Mouse (Mus musculus): ENCODE measurements around the gene Tcp10c.
"Not testable (repeated sequence)": the region's sequence is repeated elsewhere in the genome, so short reads cannot be mapped to it uniquely, and the experiment has no call there.

Tcp10c gene

GRCm38 (mm10) chr17:13354521-13354920, at the start of gene Tcp10c:
Gene Tcp10c (plus strand): TSS chr17:13354572.
- not testable (repeated sequence) for DNase-seq (ENCODE audit: extremely low read depth, low read depth, low spot score)

- not testable (repeated sequence) for DNase-seq (ENCODE audit: extremely low read depth, low read depth, low spot score)
Observed at GRCm38 (mm10) chr17:13307852-13308251, 46.5 kb upstream of the Tcp10c start.

- not testable (repeated sequence) for DNase-seq (ENCODE audit: extremely low read depth, low read depth, low spot score)
Observed at GRCm38 (mm10) chr17:13308344-13308743, 46.0 kb upstream of the Tcp10c start.

GRCm38 (mm10) chr17:13308746-13309145, 45.6 kb upstream of the Tcp10c start:
- DNase-seq (ENCODE audit: extremely low read depth, low read depth, low spot score) = not testable (repeated sequence)

- not testable (repeated sequence) for DNase-seq (ENCODE audit: extremely low read depth, low read depth, low spot score)
Observed at GRCm38 (mm10) chr17:13309182-13309631, 45.2 kb upstream of the Tcp10c start.

- DNase-seq (ENCODE audit: extremely low read depth, low read depth, low spot score) = not testable (repeated sequence)
Observed at GRCm38 (mm10) chr17:13329967-13330366, 24.4 kb upstream of the Tcp10c start.

GRCm38 (mm10) chr17:13331179-13331578, 23.2 kb upstream of the Tcp10c start:
- not testable (repeated sequence) for DNase-seq (ENCODE audit: extremely low read depth, low read depth, low spot score)

GRCm38 (mm10) chr17:13332496-13332895, 21.9 kb upstream of the Tcp10c start:
- not testable (repeated sequence) for DNase-seq (ENCODE audit: extremely low read depth, low read depth, low spot score)

GRCm38 (mm10) chr17:13336979-13337749, 17.2 kb upstream of the Tcp10c start:
- not testable (repeated sequence) for DNase-seq (ENCODE audit: extremely low read depth, low read depth, low spot score)

GRCm38 (mm10) chr17:13337931-13338330, 16.4 kb upstream of the Tcp10c start:
- not testable (repeated sequence) for DNase-seq (ENCODE audit: extremely low read depth, low read depth, low spot score)

- DNase-seq (ENCODE audit: extremely low read depth, low read depth, low spot score) = peak; percentile 16
Observed at GRCm38 (mm10) chr17:13340071-13340470, 14.3 kb upstream of the Tcp10c start.

- DNase-seq (ENCODE audit: extremely low read depth, low read depth, low spot score) = not testable (repeated sequence)
Observed at GRCm38 (mm10) chr17:13345923-13346322, 8.4 kb upstream of the Tcp10c start.

- not testable (repeated sequence) for DNase-seq (ENCODE audit: extremely low read depth, low read depth, low spot score)
Observed at GRCm38 (mm10) chr17:13349563-13349962, 4.8 kb upstream of the Tcp10c start.

- not testable (repeated sequence) for DNase-seq (ENCODE audit: extremely low read depth, low read depth, low spot score)
Observed at GRCm38 (mm10) chr17:13353249-13353648, 1.1 kb upstream of the Tcp10c start.

- not testable (repeated sequence) for DNase-seq (ENCODE audit: extremely low read depth, low read depth, low spot score)
Observed at GRCm38 (mm10) chr17:13362489-13362888, 8.1 kb downstream of the Tcp10c start.

GRCm38 (mm10) chr17:13363773-13364172, 9.4 kb downstream of the Tcp10c start:
- DNase-seq (ENCODE audit: extremely low read depth, low read depth, low spot score) = not testable (repeated sequence)

GRCm38 (mm10) chr17:13364196-13364595, 9.8 kb downstream of the Tcp10c start:
- not testable (repeated sequence) for DNase-seq (ENCODE audit: extremely low read depth, low read depth, low spot score)

- not testable (repeated sequence) for DNase-seq (ENCODE audit: extremely low read depth, low read depth, low spot score)
Observed at GRCm38 (mm10) chr17:13367181-13367580, 12.8 kb downstream of the Tcp10c start.

GRCm38 (mm10) chr17:13368658-13369057, 14.3 kb downstream of the Tcp10c start:
- DNase-seq (ENCODE audit: extremely low read depth, low read depth, low spot score) = not testable (repeated sequence)

- not testable (repeated sequence) for DNase-seq (ENCODE audit: extremely low read depth, low read depth, low spot score)
Observed at GRCm38 (mm10) chr17:13370746-13371145, 16.4 kb downstream of the Tcp10c start.

- not testable (repeated sequence) for DNase-seq (ENCODE audit: extremely low read depth, low read depth, low spot score)
Observed at GRCm38 (mm10) chr17:13378341-13378740, 24.0 kb downstream of the Tcp10c start.

GRCm38 (mm10) chr17:13379951-13380615, 25.7 kb downstream of the Tcp10c start:
- not testable (repeated sequence) for DNase-seq (ENCODE audit: extremely low read depth, low read depth, low spot score)

Measured in fat pad, adult 2 months (tissue).